Mouse (Mus musculus) cerebral cortex, adult 2 months (tissue): ENCODE measurements around the gene Cers6.

ENCODE experiments used
- WGBS: fragments of 180-500 bp; shearing (Covaris S2); methylation state at CpG from one replicate; pipeline ENCODE4 v1.1.7; 2018; 5-methylcytosine and 5-hydroxymethylcytosine counted together

The Cers6 gene

DNA sequence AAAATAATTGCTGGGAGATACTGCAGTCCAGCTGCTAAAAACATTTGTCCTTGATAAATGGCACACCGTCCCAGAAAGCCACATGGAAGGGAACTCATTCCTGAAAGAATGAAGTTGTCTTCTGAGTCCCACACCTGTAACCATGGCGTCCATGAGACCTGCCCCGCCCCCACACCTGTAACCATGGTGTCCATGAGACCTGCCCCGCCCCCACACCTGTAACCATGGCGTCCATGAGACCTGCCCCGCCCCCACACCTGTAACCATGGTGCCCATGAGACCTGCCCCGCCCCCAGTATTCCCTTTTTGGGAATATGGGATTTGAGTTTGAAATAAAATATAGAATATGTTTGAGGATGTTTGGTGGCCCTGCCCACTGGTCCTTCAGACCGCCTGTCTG lies 106.8 kb downstream of the Cers6 start:
- 81% methylated on average over 8 of the region's 8 CpGs for WGBS

DNA sequence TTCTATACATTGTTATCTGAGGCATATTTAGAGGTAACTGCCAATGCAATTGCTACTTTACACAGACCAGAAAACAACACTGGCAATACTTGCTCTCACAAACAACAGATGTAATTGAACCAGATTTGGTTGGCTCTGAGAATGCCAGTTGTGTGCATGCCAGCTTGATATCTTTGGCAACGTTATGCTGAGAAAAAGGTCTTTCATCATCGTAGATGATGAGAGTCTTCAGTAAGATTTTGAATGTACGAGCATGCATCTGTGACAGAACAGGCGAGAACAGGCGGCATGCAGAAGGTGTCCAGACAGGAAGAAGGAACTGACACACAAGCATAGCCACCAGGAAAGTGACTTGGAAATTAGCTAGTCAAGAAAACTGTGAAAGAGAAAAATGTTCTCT lies 110.6 kb downstream of the Cers6 start:
- 49% methylated on average over 5 of the region's 5 CpGs for WGBS

DNA sequence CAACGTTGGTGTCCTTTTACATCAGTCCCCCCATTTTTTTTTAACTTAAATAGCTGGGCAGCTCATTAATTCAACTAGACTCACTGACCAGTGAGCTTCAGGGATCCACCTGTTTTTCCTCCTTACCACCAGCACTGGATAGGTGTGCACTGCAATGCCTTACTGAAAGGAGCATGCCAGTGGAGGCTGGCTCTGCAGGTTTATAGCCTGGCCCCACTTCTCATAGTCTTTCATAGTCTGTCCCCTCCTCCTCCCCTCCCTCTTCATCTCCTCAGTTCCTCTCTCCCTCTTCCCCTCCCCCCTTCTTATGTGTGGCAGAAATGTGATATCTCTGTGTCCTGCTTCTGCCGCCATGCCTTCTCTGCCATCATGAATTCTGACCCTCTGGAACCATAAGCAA lies 112.5 kb downstream of the Cers6 start:
- WGBS: 86% methylated on average over 2 of the region's 2 CpGs

DNA sequence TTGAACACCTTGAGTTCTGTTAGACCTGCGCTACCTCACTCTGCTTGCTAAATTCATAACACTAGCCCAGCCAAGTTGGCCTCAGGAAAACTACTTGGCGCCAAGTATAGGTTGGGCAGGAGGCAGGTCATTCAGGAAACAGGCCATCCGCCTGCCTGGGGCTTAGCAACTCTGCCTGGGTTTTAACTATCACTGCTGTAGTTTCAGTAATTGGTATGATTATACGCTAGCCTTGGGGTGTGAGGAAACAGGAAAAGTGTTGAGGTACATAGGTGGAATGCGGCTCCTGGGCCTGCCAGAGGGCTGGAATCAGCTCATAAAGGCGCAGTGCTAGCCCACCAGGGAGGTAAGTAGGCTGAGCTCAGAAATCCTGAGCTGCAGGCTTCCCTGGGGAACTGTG lies 114.0 kb downstream of the Cers6 start:
- 95% methylated on average over 6 of the region's 6 CpGs for WGBS

DNA sequence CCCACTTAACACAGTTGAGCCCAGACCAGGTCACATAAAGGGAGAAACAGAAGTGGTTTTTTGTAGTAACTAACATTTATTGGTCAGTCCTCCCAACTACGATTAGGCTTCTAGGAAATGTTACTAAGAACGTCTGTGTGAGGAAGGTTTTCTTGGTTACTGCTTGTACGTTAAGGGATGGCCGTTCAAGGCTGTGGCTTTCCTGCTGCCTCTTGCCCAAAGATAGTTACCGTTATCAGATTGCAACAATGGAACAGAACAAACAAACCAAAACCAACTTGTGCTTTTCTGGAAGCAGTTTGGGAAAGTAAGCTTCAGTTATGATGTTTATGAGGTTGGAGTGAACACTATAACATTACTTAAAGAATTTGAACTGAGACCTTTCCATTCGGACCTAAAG lies 114.5 kb downstream of the Cers6 start:
- 85% methylated on average over 6 of the region's 6 CpGs for WGBS

DNA sequence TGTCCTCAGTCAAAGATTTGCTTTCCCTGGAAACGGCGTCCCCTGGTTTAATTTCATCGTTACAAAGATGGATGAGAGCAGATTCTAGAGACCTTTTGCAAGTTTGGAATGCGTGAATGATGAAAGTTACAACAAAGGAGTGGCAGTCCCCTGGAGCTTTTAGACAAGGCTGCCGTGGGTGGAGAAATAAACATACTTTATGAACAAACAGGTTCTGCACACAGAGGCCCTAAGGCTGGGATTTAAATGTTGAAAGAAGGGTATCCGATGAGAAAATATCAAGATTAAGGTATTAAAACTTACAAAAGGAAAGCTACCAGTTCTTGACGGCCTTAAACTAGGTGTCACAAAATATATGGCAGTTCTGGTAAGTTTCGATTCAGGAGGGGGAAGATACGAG lies 117.0 kb downstream of the Cers6 start:
- 79% methylated on average over 9 of the region's 9 CpGs for WGBS

DNA sequence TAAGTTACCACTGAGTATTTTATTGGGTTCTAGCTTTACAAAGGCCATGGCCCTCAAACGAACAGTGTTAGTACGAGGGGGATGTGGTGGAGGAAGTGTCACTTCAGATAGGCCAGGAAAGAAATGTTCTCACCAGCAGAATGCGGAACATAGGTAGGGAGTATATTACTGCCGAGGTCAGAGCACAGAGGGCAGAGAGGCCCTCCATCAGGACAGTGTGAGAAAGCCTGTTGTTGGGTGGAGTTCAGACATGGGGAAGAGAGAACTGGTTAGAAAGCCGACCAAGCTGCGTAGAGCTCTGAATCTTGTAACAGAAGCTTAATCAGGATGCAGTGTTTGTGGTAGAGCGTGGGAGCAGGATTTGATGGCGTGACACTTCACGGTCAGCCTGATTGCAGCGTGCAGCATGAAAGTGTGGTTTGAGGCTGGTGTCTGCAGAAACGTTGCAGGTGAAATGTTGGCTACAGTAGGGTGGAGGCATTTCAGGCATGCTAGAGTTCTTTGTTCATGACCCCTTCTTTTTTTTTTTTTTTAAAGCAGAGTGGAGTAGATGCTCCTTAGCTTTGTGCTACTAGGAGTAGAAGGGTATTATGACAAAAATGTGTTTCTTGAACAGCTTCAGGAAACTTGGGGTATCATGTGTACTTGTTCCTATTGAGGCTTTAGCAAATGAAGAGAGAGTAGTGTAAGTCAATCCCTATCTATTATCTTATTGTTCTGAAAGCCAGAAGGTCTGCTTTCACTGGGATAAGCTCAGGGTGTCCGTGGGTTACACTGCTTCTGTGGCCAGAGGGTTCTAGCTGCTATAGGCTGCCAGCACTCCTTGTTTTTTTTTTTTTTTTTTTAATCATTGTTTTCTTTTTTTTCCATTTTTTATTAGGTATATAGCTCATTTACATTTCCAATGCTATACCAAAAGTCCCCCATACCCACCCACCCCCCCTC lies 117.7 kb downstream of the Cers6 start:
- WGBS: 64% methylated on average over 12 of the region's 12 CpGs

DNA sequence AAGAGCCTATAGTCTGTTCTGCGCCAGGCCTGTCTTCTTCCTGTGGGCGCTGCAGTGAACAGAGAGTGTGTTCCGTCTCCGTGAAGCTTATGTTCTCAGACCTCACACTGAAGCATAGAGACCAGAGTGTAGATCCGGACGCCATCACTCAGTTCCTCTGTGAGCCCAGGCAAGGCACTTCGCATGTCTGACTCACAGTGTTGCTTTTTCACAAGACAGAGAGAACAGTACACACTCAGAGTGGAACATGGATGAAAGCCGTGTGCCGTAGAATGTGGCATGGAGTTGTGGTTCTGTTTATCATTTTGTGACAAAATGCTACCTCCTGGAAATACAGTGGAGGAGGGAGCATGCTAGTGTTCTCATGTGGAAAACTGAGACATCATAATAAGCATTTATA lies 120.1 kb downstream of the Cers6 start:
- 38% methylated on average over 9 of the region's 9 CpGs for WGBS

DNA sequence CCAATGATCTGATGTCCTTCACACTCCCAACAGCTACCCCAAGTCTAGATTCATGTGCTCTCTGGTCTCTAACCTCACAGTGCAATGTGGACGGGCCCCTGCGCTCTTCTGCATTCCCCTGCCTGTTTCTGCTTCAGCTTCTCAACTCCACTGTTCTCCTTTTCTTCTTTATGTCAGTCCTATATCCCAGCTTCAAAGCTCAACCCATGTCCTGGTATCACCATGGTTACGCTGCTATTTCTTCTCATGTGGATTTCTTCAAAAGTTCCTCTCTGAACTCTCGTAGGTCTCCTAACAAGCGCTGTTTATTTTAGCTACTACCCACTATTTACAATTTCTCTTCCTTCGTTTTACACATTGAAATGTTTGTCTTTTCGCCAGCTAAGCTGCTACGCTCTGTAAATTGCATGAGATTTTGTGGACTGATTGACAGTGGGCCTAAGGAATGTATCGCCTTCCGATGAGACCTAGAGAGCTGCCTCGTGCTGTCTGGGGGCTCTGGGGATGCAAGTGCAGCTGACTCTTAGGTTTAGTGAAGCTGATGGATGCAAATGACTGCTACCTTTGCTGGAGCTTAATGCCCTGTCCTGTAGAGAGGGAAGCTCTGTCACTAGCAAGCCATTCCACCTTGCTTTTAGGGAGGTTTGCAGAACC lies 120.6 kb downstream of the Cers6 start:
- WGBS: 44% methylated on average over 11 of the region's 11 CpGs

DNA sequence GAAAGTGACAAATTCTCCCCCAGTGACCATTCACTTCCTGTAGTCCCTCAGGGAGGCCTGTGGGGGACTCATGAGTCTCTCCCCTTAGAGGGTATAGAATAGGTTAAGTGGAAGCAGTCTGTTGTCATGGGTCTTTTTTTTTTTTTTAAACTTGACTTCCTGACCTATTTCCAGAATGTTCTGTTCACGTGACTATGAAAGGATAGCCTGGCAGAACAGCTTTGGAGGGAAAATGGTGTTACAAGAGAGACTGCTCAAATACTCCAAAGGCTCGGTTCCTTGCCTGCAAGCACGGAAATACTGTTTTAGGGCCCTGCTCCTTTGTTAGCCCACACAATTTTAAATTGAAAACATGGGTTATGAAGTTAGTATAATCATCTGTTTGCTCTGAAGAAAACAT lies 121.7 kb downstream of the Cers6 start:
- WGBS: 55% methylated on average over 3 of the region's 3 CpGs

DNA sequence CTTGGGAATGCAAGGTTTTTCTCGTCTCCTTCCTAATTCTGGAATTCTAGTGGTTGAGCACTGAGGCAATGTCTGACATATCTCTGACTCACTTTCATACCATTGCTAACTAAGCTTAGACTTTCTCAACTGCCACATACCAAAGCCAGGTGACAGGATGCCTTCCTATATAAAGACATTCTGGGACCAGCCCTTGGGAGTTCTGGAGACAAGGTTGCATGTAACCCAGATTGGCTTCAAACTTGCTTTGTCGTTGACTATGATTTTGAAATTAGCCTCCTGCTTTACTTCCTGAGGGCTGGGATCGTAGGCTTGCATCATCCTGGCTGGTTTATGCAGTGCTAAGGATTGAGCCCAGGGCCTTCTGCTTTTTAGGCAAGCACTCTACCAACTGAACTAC lies 122.2 kb downstream of the Cers6 start:
- WGBS: 61% methylated on average over 3 of the region's 3 CpGs

DNA sequence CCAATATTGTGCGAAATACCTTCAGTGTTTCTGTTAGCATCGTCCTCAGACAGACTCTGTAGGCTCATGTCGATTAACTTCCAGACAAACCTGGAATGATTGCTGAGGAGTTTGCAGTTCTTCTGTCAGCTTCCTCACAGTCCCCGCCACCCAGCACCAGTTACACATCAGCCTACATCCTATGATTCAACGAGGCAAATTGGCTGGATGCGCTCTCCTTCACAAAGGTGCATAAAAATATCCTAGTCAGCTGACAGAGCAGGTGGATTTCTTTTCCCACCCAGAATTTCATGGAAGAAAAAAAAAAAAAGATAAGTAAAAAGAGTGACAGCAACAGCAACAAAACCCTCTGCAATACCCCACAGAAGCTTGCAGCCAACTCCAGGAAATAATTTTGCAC lies 127.9 kb downstream of the Cers6 start:
- 52% methylated on average over 6 of the region's 6 CpGs for WGBS

DNA sequence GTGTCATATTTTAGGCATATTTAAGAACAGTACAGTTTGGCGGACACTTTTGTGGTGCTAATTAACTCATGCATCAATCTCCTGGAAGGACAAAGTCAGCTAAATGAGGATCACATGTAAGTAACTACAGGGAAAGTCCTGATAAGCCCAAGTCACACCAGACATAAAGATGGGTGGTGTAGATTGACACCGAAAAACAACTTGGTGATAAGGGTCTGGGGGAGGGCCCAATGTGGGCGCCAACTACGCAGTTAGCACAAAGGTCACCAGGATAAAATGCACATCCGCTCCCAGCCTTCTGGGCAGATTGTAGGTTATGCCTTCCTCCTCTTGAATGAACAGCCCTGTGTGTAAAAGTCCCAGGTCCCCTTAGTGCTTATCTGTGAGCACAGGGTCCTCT lies 131.4 kb downstream of the Cers6 start:
- WGBS: 96% methylated on average over 5 of the region's 5 CpGs

DNA sequence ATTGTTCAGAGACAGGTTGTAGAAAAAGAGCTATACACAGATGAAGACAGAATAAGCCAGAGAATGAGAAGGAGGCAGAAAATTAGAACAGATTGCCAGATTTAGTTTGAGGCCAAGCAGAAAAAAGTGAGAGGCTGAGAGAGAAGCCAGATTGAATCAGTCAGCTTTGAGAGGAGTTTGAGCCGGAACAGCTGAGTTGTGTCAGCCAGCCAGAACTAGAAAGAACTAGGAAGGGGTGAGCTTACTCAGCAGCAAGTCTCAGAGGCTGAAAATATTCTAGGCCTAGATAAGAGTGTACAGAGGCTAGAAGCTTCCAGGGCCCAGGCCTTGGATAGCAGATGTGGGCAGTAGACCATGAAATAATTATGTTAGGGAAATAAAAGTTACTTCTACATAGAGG lies 135.0 kb downstream of the Cers6 start:
- whole genome bisulfite sequencing: 55% methylated on average over 1 of the region's 1 CpGs

DNA sequence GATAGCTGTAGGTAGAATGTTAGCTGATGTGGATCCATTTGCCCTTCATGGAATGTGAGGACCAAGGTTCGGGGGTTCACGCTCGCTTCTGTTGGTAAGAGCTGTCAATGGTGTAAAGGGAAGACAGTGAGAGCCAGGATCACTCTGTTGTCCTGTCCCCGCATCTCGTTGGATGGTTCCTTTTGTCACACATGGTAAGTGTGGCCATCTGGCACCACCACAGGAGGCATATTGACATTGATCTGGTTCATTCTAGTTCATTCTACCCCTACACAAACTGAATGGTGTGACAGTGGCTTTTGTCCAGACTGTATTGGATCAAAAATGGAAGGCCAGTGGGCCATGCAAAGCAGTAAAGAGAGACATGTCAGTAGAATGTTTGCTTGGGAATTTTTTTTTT lies 142.8 kb downstream of the Cers6 start:
- 79% methylated on average over 5 of the region's 5 CpGs for WGBS

DNA sequence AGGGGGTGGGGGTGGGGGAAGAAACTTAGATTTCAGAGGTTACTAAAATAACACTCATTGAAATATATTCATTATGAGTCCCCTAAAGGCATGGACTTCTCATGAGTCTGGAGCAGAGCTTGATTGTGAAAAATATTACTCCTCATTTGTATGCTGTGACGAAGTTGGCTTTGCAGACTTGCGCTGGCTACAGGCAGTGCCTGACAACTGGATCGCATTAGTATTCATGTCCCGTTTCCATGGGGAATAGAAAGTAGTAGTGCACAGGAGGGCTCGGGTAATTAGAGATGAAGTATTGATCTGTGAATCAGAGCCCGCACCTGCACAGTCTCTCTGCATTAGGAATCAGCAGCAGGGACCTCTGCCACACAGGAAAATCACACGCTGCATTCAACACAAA lies 150.2 kb downstream of the Cers6 start:
- WGBS: 40% methylated on average over 7 of the region's 7 CpGs

DNA sequence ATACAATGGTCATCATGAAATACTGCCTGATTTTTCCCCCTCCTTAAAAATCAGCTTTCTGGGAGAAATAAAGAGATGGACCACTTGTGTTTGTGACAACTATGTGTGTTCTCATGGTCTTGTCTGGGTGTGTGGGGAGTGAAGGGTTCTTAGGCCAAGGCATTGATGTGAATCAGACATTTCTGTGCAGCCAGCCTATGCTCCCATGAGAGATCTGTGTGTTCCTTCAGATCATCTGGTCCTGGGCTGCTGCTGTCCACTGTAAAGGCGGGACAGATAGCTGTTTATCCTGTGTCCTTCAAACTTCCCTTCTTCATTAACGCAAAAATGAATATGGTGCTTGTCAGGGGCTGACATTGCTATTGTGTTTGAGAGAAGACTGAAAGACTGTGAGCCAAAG lies 150.6 kb downstream of the Cers6 start:
- 77% methylated on average over 2 of the region's 2 CpGs for WGBS

DNA sequence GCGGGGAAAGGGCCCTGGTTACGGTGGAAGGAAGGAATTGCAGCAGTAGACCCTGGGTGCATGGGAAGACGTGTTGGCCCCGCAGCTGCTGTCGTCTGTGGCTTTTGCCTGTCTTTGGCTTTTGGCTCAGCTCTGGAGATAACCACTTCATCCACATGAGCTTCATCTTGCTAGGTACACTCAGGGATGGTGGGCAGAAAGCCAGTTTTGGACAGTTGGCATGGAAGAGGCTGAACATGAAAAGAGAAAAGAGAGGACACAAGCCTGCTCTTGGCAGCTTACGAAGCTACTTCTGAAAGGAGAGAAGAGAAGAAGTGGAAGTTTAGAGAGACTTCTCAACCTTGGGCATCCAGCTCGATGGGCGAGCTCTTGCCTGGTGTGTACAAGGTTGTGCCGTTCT lies 153.0 kb downstream of the Cers6 start:
- WGBS: 96% methylated on average over 9 of the region's 9 CpGs

DNA sequence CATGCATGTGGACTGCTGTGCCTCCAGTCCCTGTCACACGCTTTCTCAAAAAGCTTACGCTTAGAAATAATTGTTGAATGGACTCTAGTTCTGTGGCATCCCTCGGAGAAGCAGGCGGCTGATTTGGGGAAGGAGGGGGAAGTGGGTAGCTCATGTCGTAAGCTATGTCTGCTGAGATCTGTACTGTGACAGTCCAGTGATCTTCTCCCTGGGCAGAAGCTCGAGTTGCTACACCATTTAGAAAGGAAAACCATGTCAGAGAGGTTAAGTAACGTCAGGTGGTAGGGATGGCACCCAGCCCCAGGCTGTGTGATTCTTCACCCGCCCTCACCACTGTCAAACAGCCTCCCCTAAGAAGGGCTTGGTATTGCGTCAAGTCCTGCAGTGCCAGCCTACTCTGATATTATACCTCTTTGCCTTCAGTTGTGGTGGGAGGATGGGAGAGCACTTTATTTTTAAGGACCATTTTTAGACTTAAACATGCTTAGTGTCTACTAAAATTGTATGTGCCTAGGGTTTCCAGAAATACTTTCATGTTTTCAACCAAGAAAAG lies 154.0 kb downstream of the Cers6 start:
- WGBS: 43% methylated on average over 9 of the region's 9 CpGs

DNA sequence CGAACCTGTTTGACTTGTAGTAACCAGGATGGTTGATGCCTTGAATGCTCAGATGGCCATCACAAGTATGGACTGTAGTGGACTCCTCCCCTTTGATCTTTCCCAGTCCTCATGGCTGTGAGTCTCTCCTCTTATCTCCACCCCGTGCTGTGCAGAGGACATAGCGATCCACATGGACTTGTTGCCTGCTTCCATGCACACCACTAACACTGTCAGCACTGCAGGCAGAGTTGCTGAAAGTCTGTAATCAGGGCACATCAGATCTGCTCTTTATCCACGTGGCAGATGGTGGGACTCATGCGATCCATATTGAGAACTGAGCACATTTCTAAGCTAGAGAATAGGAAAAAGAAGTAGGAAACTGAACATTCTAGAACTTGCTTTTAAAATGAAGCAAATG lies 154.6 kb downstream of the Cers6 start:
- WGBS: 55% methylated on average over 5 of the region's 5 CpGs

DNA sequence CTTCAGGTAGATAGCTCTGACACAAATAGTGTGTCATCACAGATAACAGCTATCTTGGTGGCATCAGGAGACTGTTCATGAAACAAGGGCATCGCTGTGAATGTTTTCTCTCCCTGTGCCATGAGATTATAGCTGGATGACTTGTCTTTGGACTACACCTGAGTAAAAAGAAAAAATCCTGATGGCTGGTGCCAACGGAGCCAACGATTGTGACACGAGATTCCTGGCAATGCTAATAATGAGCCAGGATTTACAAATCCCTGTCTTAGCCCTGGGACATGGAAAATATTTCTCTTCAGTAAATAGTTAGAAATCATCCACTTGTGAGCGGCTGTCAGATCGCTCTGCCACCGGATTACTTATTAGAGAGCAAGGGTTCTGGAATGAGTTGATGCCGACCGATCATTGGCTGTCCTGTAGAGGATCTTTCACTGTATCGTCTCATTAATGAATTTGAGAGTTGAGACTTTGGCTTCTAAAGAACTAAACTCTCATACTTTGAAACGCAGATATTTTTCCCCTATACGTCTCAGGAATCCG lies 157.9 kb downstream of the Cers6 start:
- WGBS: 94% methylated on average over 13 of the region's 13 CpGs

DNA sequence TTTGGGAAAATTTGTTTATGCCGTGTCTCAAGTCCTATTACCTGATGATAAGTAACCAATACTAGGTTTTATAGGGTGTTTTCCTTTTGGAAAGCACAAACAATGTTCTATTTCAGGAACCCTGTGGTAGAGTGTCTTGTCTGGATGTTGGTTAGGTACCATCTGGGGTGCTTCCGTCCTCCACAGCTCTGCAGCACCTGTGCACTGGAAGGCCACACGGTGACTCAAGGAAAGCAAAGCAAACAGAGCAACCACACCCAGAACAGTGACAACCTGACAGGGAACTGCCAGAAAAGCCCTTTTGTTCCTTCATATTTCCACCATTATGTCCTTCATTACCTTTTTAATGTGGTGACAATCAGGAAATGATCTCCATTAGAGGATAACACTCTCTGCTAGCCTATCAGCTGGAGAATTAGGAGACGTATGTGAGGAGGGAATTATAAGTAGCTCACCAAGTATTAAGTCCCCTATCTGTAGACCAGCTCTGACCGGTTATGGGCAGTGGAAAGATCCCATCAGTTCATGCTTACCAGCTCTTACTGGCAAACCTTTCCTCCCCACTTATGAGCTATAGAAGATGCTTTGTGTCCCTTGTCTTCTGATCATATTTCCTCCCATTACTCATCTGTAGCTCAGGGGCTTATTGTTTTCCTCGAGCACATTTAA lies 158.7 kb downstream of the Cers6 start:
- 74% methylated on average over 6 of the region's 6 CpGs for WGBS
